Mouse (Mus musculus) layer of hippocampus, adult 6 months (tissue): Measurements from ENCODE around the gene Pla2g2f. TPM values are rescaled to one million over a fixed set of nuclear protein-coding genes. Genes with fewer than 3 reads are reported as not detected.

Experiments used
- long read RNA-seq, 2 experiments: library from polyadenylated mRNA; unstranded; transcript quantifications; one replicate each; pipeline ENCODE4 v2.0.0; 2019 to 2020
- polyA plus RNA-seq: library from polyadenylated mRNA; unstranded; fragments of <200 nt; fragmentation: Nextera tagmentation; gene quantifications from 2 replicates; pipeline ENCODE4 v1.2.3, GENCODE M21; 2021

Pla2g2f gene
- 0.78 and 0.90 TPM in 2 replicates for polyA plus RNA-seq
- long read RNA-seq, experiment 1, partial matches to known transcripts: 0 of 2 reads
- long read RNA-seq, experiment 1, other reads (novel, unspliced or antisense): 1 of 2 reads
- long read RNA-seq, experiment 2, transcript Pla2g2f-201 (5 exons, 2,465 nt): major isoform, 12 of 17 reads
- long read RNA-seq, experiment 2, partial matches to known transcripts: 0 of 17 reads
- long read RNA-seq, experiment 2, other reads (novel, unspliced or antisense): 5 of 17 reads

GRCm38 (mm10) chr4:138757416-138757815 is at the start of gene Pla2g2f:
TSS of gene Pla2g2f (minus strand) at chr4:138757626.

GRCm38 (mm10) chr4:138775435-138775834 is 18.0 kb upstream of the Pla2g2f start, which contains the start of gene Pla2g2d:
TSS of gene Pla2g2d (plus strand) at chr4:138775735.

GRCm38 (mm10) chr4:138737031-138737430 is 20.4 kb downstream of the Pla2g2f start, which contains the start of gene Ubxn10:
TSS of gene Ubxn10 (minus strand) at chr4:138737167.

GRCm38 (mm10) chr4:138724354-138725126 is 32.9 kb downstream of the Pla2g2f start, which contains the start of gene Pla2g2c:
TSS of gene Pla2g2c (plus strand) at chr4:138724792.

Other genes with a start within 250 kb of the Pla2g2f start
- gene Vwa5b1, start 121.7 kb downstream of the Pla2g2f start, polyA plus RNA-seq: 2.0 and 3.8 TPM in 2 replicates
- 0.30 and 0.31 TPM in 2 replicates for gene Pla2g2c, start 32.8 kb downstream of the Pla2g2f start, polyA plus RNA-seq
- gene Ubxn10, start 20.5 kb downstream of the Pla2g2f start, polyA plus RNA-seq: 1.3 and 2.8 TPM in 2 replicates
- gene Pla2g2d, start 18.1 kb upstream of the Pla2g2f start, polyA plus RNA-seq: 0.30 and 0.74 TPM in 2 replicates
- 1.9 TPM in 1 of 2 replicates, not detected in the other for gene Pla2g5, start 105.9 kb upstream of the Pla2g2f start, polyA plus RNA-seq
- not detected in 2 replicates for gene Gm13030, start 116.3 kb upstream of the Pla2g2f start, polyA plus RNA-seq
- gene Pla2g2e, start 120.3 kb upstream of the Pla2g2f start, polyA plus RNA-seq: not detected in 2 replicates
- 1.5 and 2.2 TPM in 2 replicates for gene Otud3, start 156.3 kb upstream of the Pla2g2f start, polyA plus RNA-seq
- not detected in 2 replicates for gene Rnf186, start 209.5 kb upstream of the Pla2g2f start, polyA plus RNA-seq
- 1.4 and 3.3 TPM in 2 replicates for gene Tmco4, start 215.3 kb upstream of the Pla2g2f start, polyA plus RNA-seq